Mouse (Mus musculus): ENCODE data around the gene St6gal1. TPM values are rescaled to one million over a fixed set of nuclear protein-coding genes. Genes with fewer than 3 reads are reported as not detected.

Gene St6gal1
- polyA plus RNA-seq, 1 experiment: 5.7 TPM

DNA sequence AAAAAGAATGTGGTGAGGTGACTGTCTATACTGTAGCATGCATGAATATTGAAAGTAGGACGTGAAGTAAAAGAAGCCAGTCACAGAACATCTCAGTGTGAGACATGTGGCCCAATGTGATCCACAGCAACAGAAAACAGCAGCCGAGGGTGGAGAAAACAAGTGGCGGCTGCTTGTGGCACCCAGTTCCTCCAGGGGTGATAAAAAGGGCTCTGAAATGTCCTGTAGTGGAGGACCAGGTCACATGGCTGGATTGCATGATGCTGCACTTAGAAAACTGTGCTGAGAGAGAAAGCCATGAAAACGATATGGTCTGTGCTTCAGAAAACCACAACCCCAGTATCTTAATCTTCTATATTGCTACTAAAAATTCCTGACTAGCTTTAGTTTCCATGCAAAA lies 43.5 kb upstream of the St6gal1 start:
- TF ChIP-seq CEBPB (IDR thresholded peaks at IDR 0.05; ENCODE audit: insufficient read depth, poor library complexity, severe bottlenecking) (no peak), POLR2A (IDR thresholded peaks at IDR 0.05; ENCODE audit: insufficient read length, low read depth) (no peak), USF1 (IDR thresholded peaks at IDR 0.05; ENCODE audit: low read depth) (no peak), TCF3 (IDR thresholded peaks at IDR 0.05; ENCODE audit: insufficient read length, low read depth) (no peak), POLR2AphosphoS2 (IDR thresholded peaks at IDR 0.05; ENCODE audit: insufficient read length, low read depth) (no peak), MYOG (IDR thresholded peaks at IDR 0.05; ENCODE audit: control insufficient read depth in 1 of 3, insufficient read depth in 1 of 3, insufficient read length in 2 of 3, low read depth in 2 of 3) (no peak), TCF12 (IDR thresholded peaks at IDR 0.05; ENCODE audit: insufficient read depth, poor library complexity, severe bottlenecking) (no peak), REST (IDR thresholded peaks at IDR 0.05; ENCODE audit: insufficient read depth, insufficient read length) (no peak), SRF (IDR thresholded peaks at IDR 0.05; ENCODE audit: control insufficient read depth, insufficient read length, low read depth) (no peak), MAX (IDR thresholded peaks at IDR 0.05; ENCODE audit: low read depth) (no peak), MYOD1 (IDR thresholded peaks at IDR 0.05; ENCODE audit: control insufficient read depth in 1 of 3, insufficient read length in 2 of 3, low read depth in 2 of 3) (no peak), E2F4 (IDR thresholded peaks at IDR 0.05; ENCODE audit: insufficient read depth) (no peak)
- H3K4me2 ChIP-seq (ENCODE audit: low read depth): no peak overlapping the region
- H3K36me3 ChIP-seq (ENCODE audit: control insufficient read depth, insufficient read depth): no peaks in the 10 kb centered on the region
- H3K79me2 ChIP-seq (ENCODE audit: control insufficient read depth, insufficient read depth): no peaks in the 10 kb centered on the region
- no peak overlapping the region for H3ac ChIP-seq (ENCODE audit: control insufficient read depth, insufficient read length)
- H3K27me3 ChIP-seq (ENCODE audit: control insufficient read depth, insufficient read depth, insufficient read length): peaks cover 11% of the 10 kb centered on the region
- no peak overlapping the region for H3K4me3 ChIP-seq

DNA sequence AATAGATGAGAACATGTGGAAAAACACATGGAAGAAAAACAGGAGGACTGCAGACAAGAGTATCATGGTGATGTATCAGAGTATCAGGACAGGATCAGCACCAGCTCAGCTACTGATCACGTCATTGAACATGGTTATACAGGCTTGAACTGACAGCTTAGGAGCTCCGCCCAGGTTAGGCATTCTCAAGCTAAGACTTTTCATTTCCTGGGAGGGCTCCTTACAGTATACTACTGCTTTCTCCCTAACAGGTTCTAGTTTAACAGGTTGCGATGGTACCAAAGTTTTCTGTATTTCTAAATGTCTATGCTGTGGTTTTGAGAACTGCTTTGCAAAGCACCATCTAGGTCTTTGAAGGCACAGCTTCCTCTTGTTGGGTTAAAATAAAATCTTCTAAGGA lies 43.1 kb upstream of the St6gal1 start:
- no peaks in the 10 kb centered on the region for H3K79me2 ChIP-seq (ENCODE audit: control insufficient read depth, insufficient read depth)
- H3K27me3 ChIP-seq (ENCODE audit: control insufficient read depth, insufficient read depth, insufficient read length): peaks cover 11% of the 10 kb centered on the region
- H3K4me3 ChIP-seq: no peak overlapping the region
- TF ChIP-seq POLR2A (IDR thresholded peaks at IDR 0.05; ENCODE audit: insufficient read length, low read depth) (no peak), MYOD1 (IDR thresholded peaks at IDR 0.05; ENCODE audit: control insufficient read depth in 1 of 3, insufficient read length in 2 of 3, low read depth in 2 of 3) (no peak), REST (IDR thresholded peaks at IDR 0.05; ENCODE audit: insufficient read depth, insufficient read length) (no peak), MAX (IDR thresholded peaks at IDR 0.05; ENCODE audit: low read depth) (no peak), SRF (IDR thresholded peaks at IDR 0.05; ENCODE audit: control insufficient read depth, insufficient read length, low read depth) (no peak), MYOG (IDR thresholded peaks at IDR 0.05; ENCODE audit: control insufficient read depth in 1 of 3, insufficient read depth in 1 of 3, insufficient read length in 2 of 3, low read depth in 2 of 3) (no peak), CEBPB (IDR thresholded peaks at IDR 0.05; ENCODE audit: insufficient read depth, poor library complexity, severe bottlenecking) (no peak), E2F4 (IDR thresholded peaks at IDR 0.05; ENCODE audit: insufficient read depth) (no peak), POLR2AphosphoS2 (IDR thresholded peaks at IDR 0.05; ENCODE audit: insufficient read length, low read depth) (no peak), TCF12 (IDR thresholded peaks at IDR 0.05; ENCODE audit: insufficient read depth, poor library complexity, severe bottlenecking) (no peak), USF1 (IDR thresholded peaks at IDR 0.05; ENCODE audit: low read depth) (no peak), TCF3 (IDR thresholded peaks at IDR 0.05; ENCODE audit: insufficient read length, low read depth) (no peak)
- H3K36me3 ChIP-seq (ENCODE audit: control insufficient read depth, insufficient read depth): no peaks in the 10 kb centered on the region
- no peak overlapping the region for H3ac ChIP-seq (ENCODE audit: control insufficient read depth, insufficient read length)
- H3K4me2 ChIP-seq (ENCODE audit: low read depth): no peak overlapping the region

DNA sequence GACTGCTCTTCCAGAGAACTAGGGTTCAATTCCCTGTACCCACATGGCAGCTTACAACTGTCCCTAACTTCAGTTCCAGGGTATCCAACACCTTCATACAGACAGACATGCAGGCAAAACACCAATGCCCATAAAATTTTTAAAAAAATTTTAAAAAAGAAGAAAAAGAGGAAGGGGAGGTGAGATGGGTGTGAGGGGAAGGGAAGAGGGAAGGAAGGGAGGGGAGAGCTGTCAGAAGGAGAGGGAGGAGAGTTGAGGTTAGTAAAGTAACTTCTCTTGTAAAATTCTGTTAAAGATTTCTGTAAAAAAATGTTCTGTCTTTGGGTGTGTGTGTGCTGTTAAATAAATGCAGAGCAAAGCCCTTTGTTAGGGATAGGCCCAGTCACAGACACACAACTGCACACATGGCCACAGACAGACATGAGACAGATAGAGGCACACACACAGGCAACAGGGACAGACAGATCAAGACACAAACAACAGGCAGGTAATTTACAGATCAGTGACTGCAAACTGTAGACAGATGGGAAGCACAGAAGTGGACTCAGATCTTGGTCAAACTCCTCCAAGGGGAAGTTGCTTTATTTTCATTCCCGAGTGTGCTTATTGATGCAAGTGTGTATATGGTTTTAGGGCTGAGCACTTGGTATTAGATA lies 42.5 kb upstream of the St6gal1 start:
- peaks cover 11% of the 10 kb centered on the region for H3K27me3 ChIP-seq (ENCODE audit: control insufficient read depth, insufficient read depth, insufficient read length)
- TF ChIP-seq USF1 (IDR thresholded peaks at IDR 0.05; ENCODE audit: low read depth): no peak
- no peak for TF ChIP-seq POLR2AphosphoS2 (IDR thresholded peaks at IDR 0.05; ENCODE audit: insufficient read length, low read depth)
- TF ChIP-seq POLR2A (IDR thresholded peaks at IDR 0.05; ENCODE audit: insufficient read length, low read depth): no peak
- no peak for TF ChIP-seq SRF (IDR thresholded peaks at IDR 0.05; ENCODE audit: control insufficient read depth, insufficient read length, low read depth)
- no peak for TF ChIP-seq MYOG (IDR thresholded peaks at IDR 0.05; ENCODE audit: control insufficient read depth in 1 of 3, insufficient read depth in 1 of 3, insufficient read length in 2 of 3, low read depth in 2 of 3)
- TF ChIP-seq MYOD1 (IDR thresholded peaks at IDR 0.05; ENCODE audit: control insufficient read depth in 1 of 3, insufficient read length in 2 of 3, low read depth in 2 of 3): no peak
- no peak for TF ChIP-seq REST (IDR thresholded peaks at IDR 0.05; ENCODE audit: insufficient read depth, insufficient read length)
- no peak for TF ChIP-seq MAX (IDR thresholded peaks at IDR 0.05; ENCODE audit: low read depth)
- TF ChIP-seq TCF3 (IDR thresholded peaks at IDR 0.05; ENCODE audit: insufficient read length, low read depth): no peak
- TF ChIP-seq E2F4 (IDR thresholded peaks at IDR 0.05; ENCODE audit: insufficient read depth): no peak
- no peak overlapping the region for H3ac ChIP-seq (ENCODE audit: control insufficient read depth, insufficient read length)
- no peak overlapping the region for H3K4me2 ChIP-seq (ENCODE audit: low read depth)
- H3K36me3 ChIP-seq (ENCODE audit: control insufficient read depth, insufficient read depth): no peaks in the 10 kb centered on the region
- H3K79me2 ChIP-seq (ENCODE audit: control insufficient read depth, insufficient read depth): no peaks in the 10 kb centered on the region
- no peak overlapping the region for H3K4me3 ChIP-seq

DNA sequence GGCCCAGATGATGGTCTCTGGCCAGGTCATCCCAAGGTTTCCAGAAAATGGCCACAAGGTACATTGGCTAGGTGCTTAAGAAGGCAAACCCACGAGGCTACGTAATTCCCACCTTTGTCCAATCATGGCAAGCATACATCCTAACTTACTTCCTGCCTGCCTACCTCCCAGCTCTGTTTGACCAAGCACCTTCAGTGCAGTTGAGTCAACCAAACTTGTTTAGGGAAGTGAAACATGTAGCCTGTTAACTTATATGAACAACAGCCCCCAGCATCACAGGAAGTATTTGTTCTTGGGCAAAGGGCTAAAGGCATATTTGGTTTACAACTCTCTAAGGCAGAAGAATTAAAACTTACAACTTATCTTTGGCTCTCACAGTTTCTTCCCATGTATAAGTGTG lies 38.7 kb upstream of the St6gal1 start:
- H3ac ChIP-seq (ENCODE audit: control insufficient read depth, insufficient read length): no peak overlapping the region

More for the DNA sequence above, 38.7 kb upstream of the St6gal1 start:
- TF ChIP-seq SRF (IDR thresholded peaks at IDR 0.05; ENCODE audit: control insufficient read depth, insufficient read length, low read depth) (no peak), MYOD1 (IDR thresholded peaks at IDR 0.05; ENCODE audit: control insufficient read depth in 1 of 3, insufficient read length in 2 of 3, low read depth in 2 of 3) (no peak), POLR2AphosphoS2 (IDR thresholded peaks at IDR 0.05; ENCODE audit: insufficient read length, low read depth) (no peak), MAX (IDR thresholded peaks at IDR 0.05; ENCODE audit: low read depth) (no peak), TCF12 (IDR thresholded peaks at IDR 0.05; ENCODE audit: insufficient read depth, poor library complexity, severe bottlenecking) (no peak), POLR2A (IDR thresholded peaks at IDR 0.05; ENCODE audit: insufficient read length, low read depth) (no peak), USF1 (IDR thresholded peaks at IDR 0.05; ENCODE audit: low read depth) (no peak), REST (IDR thresholded peaks at IDR 0.05; ENCODE audit: insufficient read depth, insufficient read length) (no peak), MYOG (IDR thresholded peaks at IDR 0.05; ENCODE audit: control insufficient read depth in 1 of 3, insufficient read depth in 1 of 3, insufficient read length in 2 of 3, low read depth in 2 of 3) (no peak), CEBPB (IDR thresholded peaks at IDR 0.05; ENCODE audit: insufficient read depth, poor library complexity, severe bottlenecking) (no peak), TCF3 (IDR thresholded peaks at IDR 0.05; ENCODE audit: insufficient read length, low read depth) (no peak), E2F4 (IDR thresholded peaks at IDR 0.05; ENCODE audit: insufficient read depth) (no peak)
- Histone ChIP-seq H3K79me2 (ENCODE audit: control insufficient read depth, insufficient read depth) (no peaks in the 10 kb centered on the region), H3K36me3 (ENCODE audit: control insufficient read depth, insufficient read depth) (no peaks in the 10 kb centered on the region), H3K27me3 (ENCODE audit: control insufficient read depth, insufficient read depth, insufficient read length) (peaks cover 5% of the 10 kb centered on the region), H3K4me2 (ENCODE audit: low read depth) (no peak overlapping the region), H3K4me3 (no peak overlapping the region)
